Mouse (Mus musculus) frontal cortex, postnatal 25 days (tissue): Measurements from ENCODE around the gene Stim2.

Experiments
- DNase-seq, 2 experiments: peaks; one replicate each; pipeline ENCODE4 v3.0.0; 2022; ENCODE audit warnings: low spot score in 2 of 2

Stim2 gene

GRCm38 (mm10) chr5:53994576-53994975, 3.7 kb upstream of the Stim2 start:
- no peak for DNase-seq

GRCm38 (mm10) chr5:53995316-53995715, 3.0 kb upstream of the Stim2 start:
- DNase-seq = peak; percentile 53 to 79

DNA sequence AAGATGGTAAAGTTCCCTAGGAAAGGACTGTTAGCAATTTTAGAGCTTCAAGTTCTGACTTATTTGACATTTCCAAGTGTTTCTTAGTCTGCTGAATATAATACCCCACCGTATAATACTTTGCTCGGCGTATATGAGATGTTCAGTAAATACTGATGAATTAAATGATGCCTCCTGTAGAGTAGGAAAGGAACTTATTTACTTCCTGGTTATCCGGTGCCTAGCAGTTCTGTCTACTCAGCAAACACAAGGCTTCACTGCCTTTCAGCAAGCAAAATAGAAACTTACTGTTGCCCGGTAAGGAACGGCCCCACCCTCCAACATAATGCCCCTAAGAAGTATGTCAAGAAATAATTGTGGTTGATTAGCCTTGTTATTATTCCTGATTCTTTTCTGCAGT, 1.5 kb upstream of the Stim2 start:
- DNase-seq = no peak

DNA sequence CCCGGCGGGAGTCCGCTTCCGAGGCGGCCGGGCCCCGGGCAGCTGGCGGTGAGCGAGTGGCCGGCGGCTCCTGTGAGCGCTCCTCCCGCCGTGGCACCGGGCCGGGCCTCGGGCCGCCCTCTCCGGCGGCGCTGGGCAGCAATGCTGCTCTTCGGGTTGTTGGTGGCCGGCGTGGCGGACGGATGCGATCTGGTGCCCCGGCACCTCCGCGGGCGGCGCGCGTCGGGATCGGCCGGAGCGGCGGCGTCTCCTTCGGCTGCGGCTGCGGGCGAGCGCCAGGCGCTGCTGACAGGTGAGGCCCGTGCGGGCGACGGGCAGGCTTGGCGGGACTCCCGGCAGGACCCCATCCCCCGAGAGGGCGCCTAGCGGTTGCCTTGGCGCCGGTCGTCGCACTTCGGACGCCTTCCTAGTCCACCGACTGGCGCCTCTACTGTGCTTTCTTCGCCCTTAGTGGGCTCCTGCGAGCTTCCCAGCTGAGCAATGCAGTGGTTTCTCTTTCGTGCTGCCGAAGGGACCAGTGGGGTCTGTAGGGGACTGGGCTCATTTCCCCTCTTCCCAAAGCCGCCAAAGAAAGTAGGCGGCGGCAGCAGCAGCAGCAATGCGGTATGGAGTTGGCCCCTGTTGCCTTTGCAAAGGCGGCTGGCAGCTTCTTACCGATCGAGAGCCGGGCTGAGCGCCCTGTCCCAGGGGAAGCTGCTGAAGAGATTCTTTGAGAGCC, 603 bp downstream of the Stim2 start:
- peak; percentile 38 for DNase-seq

DNA sequence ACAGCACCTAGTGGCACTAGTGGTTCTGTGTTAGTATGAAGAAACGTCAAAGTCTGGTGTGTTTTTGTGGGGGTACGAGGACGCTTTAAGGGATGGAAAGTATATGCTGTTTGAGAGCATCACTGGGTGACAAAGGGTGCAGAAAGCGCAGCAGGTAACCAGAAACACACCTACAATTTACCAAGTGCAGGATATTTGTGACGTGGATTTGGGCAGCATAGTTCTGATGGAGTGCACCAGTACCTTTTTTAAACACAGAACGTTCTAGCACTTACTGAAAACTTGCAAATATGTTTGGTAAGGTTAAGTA, 1.1 kb downstream of the Stim2 start:
- DNase-seq = no peak

DNA sequence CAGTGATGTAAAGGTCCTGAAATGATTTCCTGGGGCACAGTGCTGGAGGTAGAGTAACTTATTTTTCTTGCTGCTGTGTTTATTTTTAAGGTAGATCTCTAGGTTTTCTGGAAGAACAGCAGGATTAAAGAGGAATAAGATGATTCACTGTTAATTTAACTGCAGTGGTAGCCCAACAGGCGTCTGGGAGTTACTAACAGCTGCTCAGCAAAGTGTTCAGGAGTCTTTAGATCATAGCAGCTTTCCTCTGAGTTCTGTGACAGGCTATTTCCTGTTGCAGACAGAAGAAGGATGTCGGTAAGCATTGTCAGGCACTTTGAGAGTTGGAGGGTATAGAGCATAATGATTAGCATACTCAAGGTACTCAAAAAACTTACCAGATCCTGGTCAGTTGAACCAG, 1.5 kb downstream of the Stim2 start:
- no peak for DNase-seq

GRCm38 (mm10) chr5:54001021-54001420, 2.7 kb downstream of the Stim2 start:
- DNase-seq = no peak

GRCm38 (mm10) chr5:54005111-54005864, 7.0 kb downstream of the Stim2 start:
- no peak for DNase-seq

DNA sequence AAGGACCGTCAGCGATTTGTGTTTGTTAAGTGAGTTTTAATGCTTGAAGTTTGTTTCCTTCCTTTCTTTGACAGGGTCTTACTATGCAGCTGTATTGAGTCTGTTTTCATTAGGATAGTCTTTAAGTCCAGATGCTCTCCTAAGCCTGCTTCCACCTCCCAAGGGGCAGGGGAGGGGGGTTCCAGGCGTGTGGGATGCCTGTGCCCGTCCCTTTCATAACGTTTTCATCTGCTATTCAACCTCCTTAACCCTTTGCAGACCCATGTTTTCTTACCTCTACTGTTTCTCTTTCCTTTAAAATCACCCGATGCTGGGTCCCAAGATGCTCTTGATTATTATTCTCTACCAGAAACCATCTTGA, 7.5 kb downstream of the Stim2 start:
- no peak for DNase-seq

- no peak for DNase-seq
Observed at GRCm38 (mm10) chr5:54006845-54007244, 8.5 kb downstream of the Stim2 start.

GRCm38 (mm10) chr5:54007617-54008016, 9.3 kb downstream of the Stim2 start:
- DNase-seq = no peak

GRCm38 (mm10) chr5:54013271-54013670, 15.0 kb downstream of the Stim2 start:
- no peak for DNase-seq

GRCm38 (mm10) chr5:54017143-54017542, 18.8 kb downstream of the Stim2 start:
- no peak for DNase-seq

- no peak for DNase-seq
Observed at GRCm38 (mm10) chr5:54018856-54019255, 20.6 kb downstream of the Stim2 start.

GRCm38 (mm10) chr5:54019546-54019945, 21.2 kb downstream of the Stim2 start:
- no peak for DNase-seq

DNA sequence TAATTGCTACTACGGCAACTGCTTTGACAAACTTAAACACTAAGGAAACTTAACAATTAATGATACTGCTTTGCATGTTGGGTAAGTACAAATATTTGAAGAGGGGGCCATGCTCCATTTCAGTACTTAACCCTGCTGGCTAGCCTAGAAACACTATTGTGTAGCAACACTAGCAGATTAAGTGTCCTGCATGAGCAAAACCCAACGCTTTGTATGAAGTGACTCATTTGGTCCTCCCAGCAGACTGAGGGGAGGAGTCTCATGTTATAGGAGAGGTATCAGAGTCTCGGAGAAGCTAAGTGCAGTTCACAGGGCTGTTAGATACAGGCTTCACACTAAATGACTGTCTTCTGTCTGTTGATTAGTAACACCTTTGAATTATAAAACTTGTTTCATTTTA, 26.3 kb downstream of the Stim2 start:
- no peak for DNase-seq

GRCm38 (mm10) chr5:54025630-54026029, 27.3 kb downstream of the Stim2 start:
- DNase-seq = no peak

DNA sequence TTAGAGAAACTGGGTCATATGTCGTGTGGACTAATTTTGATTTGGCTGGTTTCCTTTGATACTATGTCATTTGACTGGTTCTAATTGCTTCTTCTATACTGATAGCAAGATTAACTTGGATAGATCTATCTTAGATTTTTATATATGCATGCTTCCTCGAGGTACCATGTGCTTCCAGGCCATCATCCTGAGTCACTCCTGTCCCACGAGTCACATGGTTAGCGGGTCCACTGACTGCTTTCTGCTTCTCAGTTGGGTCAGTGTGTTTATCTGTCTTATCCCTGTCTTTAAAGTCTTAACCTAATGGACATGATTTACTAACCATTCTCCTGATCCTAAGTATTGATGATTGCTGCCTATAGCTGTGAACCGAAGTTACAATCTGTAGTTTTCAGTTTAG, 34.9 kb downstream of the Stim2 start:
- DNase-seq = no peak

DNA sequence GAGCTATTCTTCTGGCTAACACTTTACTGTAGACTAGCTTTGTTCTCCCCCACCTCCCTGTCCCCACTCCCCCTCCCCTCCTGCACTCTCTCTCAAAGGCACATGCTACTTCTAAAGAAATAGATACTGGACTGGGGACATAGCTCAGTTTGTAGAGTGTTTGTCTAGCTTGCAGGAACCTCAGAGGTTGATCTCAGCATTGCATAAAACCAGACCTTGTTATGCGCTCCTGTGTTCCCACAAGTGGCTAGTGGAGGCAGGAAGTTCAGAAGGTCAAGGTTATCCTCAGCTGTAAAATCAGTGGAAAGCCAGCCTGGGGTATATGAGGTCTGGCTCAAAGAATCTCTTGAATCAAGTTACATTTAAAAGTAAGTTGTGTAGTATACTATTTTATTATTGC, 36.4 kb downstream of the Stim2 start:
- DNase-seq = no peak

DNA sequence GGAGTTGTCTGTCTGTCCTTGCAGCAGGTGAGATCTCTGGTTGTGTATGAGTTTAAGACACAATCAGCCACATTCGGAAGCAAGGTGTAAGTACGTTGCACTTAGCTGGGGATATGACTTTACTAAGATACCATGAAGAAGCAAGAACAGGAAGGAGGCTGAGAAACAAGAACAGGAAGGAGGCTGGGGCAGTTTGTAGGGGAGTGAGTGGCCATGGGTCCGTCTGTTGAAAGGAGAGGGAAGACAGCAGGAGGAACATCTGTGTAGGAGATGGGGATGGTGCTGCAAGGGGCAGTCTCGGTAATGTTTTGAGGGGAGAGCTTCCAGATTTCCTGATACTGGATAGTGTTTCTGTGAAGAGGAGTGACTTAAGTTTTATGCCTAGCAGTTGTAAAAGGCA, 40.3 kb downstream of the Stim2 start:
- no peak for DNase-seq

DNA sequence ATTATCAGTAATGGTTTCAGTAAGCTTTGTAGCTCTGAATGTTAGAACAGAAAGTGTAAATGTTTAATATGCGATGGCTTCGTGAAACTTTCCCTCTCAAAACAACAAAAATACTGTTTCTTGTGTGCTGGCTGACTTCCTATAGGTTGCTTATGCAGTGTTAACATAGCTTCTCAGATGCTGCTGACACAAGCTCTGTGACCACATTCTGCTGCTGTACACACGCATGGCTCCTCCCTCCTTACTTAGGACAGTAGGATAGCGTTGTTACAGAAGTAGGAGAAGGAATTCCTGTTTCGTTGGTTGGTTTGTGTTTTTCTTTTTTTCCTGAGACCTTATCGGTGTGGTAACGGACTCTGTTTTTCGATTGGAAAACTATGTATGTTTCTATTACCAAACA, 42.2 kb downstream of the Stim2 start:
- no peak for DNase-seq

GRCm38 (mm10) chr5:54042013-54042412, 43.7 kb downstream of the Stim2 start:
- no peak for DNase-seq

DNA sequence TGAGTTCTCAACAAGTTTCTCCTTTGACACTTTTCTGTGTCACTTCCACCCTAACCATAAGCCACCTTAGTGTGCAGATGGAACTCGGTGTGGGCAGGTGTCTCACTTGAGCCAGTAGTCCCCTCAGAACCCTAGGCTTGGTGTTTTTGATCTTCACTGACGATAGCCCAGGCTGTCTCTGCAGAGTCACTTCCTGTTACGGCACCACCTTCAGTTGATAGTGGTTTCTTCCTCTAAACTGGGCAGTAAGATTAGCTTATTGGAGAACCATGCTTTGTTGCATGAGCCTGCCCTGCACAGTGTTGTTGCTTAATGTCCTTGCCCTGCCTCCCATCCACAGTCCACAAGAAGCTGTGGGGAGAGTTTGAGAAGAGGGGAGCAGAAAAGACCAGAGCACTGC, 47.2 kb downstream of the Stim2 start:
- no peak for DNase-seq

DNA sequence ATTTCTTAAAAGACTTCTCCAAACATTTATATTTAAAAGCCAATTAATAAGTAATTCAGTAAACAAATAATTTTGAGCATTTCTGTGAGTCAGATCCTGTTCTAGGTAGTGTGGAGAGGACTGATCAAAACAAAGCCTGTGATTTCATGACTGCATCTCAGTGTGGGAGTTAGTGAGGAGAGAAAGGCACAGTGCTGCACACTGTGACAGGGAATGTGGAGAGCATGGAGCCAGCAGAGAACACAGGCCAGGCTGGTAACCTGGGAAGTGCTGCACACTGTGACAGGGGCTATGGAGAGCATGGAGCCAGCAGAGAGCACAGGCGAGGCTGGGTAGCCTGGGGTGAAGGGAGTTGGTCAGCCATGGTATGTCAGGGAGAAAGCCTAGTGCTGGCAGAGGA, 48.1 kb downstream of the Stim2 start:
- no peak for DNase-seq
